Mouse (Mus musculus) skeletal muscle tissue, postnatal 0 days (tissue): ENCODE measurements around the gene Emc4. TPM values are rescaled to one million over a fixed set of nuclear protein-coding genes. Genes with fewer than 3 reads are reported as not detected.

Experiments
- polyA plus RNA-seq: library from polyadenylated mRNA; unstranded; fragments of >200 nt; fragmentation: Nextera tagmentation; extraction: Ambion mirVana; gene quantifications from 2 replicates; pipeline ENCODE4 v1.2.1, GENCODE M21; 2015

Gene Emc4
- 99.7 and 104 TPM in 2 replicates for polyA plus RNA-seq

DNA sequence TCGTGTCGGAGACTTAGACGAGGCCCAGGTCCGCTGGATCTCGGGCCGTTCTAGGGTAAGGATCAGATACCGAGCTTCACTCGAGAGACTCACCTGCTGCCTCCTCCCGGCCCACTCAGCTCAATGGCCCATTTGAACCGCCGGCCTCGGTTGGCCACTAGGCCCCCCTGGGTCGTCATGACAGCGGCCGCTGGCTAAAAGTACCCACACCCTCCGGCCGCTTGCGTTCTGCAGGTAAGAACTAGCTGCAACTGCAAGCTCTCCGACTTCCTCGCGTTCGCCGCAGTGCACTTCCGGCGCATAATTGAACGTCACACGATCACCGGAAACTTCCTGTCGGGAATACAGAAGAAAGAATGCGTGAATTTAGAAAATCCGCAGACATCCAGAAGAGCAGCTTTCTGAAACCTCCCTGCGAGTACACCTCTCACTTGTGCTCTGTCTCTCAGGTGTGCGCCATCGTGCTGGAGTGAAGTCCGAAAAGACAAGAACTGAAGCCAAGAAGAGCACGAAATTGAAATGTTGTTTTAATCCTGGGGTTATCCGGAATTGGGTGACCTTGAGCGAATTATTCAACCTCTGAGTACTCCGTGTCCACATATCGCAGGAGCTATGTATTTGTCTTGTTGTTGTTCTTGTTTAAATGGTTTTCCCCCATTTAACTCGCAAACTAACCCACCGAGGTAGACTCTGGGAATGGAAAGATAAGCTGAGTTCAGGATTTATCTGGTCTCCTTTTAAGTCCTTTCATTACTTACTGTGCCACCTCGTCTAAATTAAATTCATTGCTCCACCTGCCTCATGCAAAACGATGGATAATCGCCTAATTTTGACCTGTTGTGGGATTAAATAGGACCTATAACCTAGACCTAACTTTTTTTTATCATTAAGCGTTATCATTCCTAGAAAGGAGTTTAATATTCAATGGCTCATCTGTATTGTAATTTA lies at the start of gene Emc4:
TSS of gene Emc4 (minus strand) at position 302 of the 948 bp plus-strand sequence.

DNA sequence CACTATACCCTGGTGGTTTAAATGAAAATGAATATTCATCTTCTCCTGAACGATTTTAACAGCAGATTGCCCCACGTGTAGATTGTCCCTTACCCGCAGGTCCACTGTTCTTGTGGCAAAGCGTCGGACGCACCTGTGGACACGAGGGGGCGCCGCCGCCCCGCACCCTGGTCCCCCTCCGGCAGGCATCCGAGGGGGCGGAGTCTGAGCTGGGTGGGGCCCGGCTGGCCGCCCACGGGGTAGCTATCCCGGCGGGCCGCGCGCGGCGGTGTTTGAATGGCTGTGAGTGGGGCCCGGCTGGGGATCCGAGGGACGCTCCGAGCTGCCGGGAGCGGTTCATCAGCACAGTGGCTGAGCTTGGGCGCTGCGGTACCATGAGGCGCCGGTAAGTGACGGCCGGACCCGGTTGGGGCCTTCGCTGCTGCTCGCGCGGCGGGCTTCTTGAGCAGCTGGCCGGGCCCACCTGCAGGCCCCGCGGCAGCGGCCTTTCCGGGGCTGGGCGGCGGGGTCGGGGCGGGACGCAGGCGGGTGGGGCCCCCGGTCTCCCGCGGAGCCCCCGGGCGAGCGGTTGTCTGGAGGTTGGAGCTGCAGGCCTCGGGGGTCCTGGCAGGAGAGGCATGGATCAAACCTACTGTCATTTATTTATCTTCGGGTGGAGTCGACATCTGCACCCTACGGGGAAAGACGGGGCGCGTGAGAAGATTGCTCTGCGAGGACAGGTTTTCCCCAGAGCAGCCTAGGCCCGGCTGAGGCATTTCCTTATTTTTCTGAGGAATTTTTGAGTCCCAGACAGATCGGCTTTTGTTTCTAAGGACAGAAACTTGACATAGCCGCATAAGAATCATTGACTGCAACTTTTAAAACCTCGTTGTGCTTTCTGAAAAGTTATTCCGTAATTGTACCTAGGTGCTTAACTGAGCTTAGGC lies 11.4 kb upstream of the Emc4 start, which contains the start of gene Katnbl1:
TSS of gene Katnbl1 (plus strand) at position 239 of the 926 bp plus-strand sequence.

Other genes with a start within 250 kb of the Emc4 start
- gene Olfr1316, start 233.1 kb downstream of the Emc4 start, polyA plus RNA-seq: not detected in 2 replicates
- gene Olfr1317, start 227.7 kb downstream of the Emc4 start, polyA plus RNA-seq: not detected in 2 replicates
- not detected in 2 replicates for gene Olfr1318, start 213.8 kb downstream of the Emc4 start, polyA plus RNA-seq
- 1.5 and 3.5 TPM in 2 replicates for gene Lpcat4, start 128.6 kb downstream of the Emc4 start, polyA plus RNA-seq
- not detected in 2 replicates for gene Nutm1, start 108.7 kb downstream of the Emc4 start, polyA plus RNA-seq
- gene Nop10, start 106.1 kb downstream of the Emc4 start, polyA plus RNA-seq: 117 and 122 TPM in 2 replicates
- gene Slc12a6, start 102.2 kb downstream of the Emc4 start, polyA plus RNA-seq: 6.3 and 8.6 TPM in 2 replicates
- not detected in 2 replicates for gene Gm21985, start 101.7 kb downstream of the Emc4 start, polyA plus RNA-seq
- gene Katnbl1, start 11.2 kb upstream of the Emc4 start, polyA plus RNA-seq: 22.0 and 23.5 TPM in 2 replicates
- gene Emc7, start 87.0 kb upstream of the Emc4 start, polyA plus RNA-seq: 22.4 and 23.2 TPM in 2 replicates
- gene Chrm5, start 112.7 kb upstream of the Emc4 start, polyA plus RNA-seq: not detected in 2 replicates
- 3.6 and 5.4 TPM in 2 replicates for gene Aven, start 124.9 kb upstream of the Emc4 start, polyA plus RNA-seq